Mouse (Mus musculus): Measurements from ENCODE around the gene Det1. TPM values are rescaled to one million over a fixed set of nuclear protein-coding genes. Genes with fewer than 3 reads are reported as not detected.

The Det1 gene
- polyA plus RNA-seq (2014; fragmentation: Nextera tagmentation; extraction: Ambion mirVana), result 12.3 and 14.9 TPM in 2 replicates

DNA sequence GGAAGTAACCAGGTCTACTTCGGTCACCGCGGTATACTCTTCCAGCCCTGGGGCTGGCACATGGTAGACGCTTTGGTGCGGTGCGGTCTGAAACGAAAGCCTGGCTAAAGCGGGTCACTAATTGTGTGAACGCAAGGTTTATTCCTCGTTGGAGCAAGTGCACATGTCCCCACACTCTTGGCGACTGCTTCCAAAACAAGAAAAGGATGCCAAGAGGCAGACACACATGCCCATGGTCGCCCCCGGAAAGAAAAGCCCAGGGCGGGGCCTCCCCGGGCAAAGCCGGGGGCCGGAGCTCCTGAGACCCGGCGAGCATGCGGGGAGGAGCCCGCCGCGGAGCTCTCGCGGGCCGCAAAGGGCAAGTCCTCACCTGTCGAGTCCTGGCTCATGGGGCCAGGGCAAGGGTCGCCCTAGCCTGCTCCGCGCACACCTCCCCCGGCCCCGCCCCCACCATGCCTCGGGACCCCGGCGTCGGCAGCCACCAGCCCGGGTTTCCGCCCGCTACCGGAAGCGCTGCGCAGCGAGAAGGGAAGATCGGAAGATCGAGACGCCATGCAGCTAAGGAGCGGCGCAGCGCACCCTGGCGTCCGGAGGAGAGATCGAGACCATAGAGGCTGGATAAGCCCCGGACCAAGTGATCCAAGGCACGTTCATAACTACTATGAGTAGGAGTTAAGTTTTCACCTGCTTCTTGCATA lies at the start of gene Det1:
TSS of gene Det1 (minus strand) at position 527 of the 698 bp plus-strand sequence.
- ATAC-seq (ENCODE audit: low FRiP score, low TSS enrichment), result peak; percentile 92
- peak; percentile 97 for DNase-seq
- no peaks in the 10 kb centered on the region for H3K27me3 ChIP-seq (ENCODE audit: control insufficient read depth, insufficient read depth, low read length)
- peak within 1 kb of the TSS; percentile 97 for H3K9ac ChIP-seq (replicated peaks; ENCODE audit: low read length)
- peaks cover 17% of the 10 kb centered on the region for H3K36me3 ChIP-seq (ENCODE audit: control insufficient read depth, insufficient read depth, low read length)
- peak within 1 kb of the TSS; percentile 85 for H3K27ac ChIP-seq (replicated peaks; ENCODE audit: low read depth, low read length)
- peak within 1 kb of the TSS; percentile 76 for H3K4me2 ChIP-seq (ENCODE audit: low read length)
- H3K4me1 ChIP-seq (ENCODE audit: control insufficient read depth, insufficient read depth, low read length), result peaks cover 11% of the 10 kb centered on the region
- H3K4me3 ChIP-seq (replicated peaks; ENCODE audit: low read depth, low read length), result peak within 1 kb of the TSS; percentile 96
- H3K9me3 ChIP-seq (ENCODE audit: control insufficient read depth, low read length), result no peaks in the 10 kb centered on the region
- under 1% methylated on average over 54 of the region's 54 CpGs for WGBS

DNA sequence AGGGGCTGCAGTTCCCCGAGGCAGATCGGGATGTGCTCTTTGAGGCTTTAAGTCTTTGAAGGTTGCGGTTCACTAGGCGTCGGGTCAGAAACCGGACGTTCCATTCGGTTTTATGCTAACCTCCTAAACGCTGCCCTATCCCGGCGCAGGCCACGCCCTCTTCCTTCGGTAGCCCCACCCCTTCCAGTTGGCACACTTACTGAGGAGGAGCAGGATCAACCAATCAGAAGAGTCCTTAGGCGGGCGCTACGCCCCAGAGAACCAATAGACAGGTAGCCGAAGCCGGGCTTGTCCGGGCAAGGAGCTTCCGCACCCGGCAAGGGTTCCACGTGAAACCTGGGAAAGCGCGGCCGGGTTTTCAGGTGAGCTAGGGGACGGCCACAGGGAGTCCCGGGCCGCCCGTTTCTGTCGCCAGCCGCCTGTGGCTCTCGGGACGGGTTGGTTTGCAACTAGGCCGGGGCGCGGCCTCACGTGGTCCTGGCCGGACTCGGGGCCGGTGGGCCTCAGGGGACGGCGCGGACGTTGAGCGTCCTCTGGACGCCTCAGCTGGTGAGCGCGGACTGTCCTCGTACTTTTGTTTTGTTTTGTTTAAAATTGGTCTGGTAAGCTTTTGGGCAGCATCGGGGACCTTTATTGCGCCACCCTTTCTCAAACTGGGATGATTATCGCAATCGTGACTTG lies 48.7 kb upstream of the Det1 start, which contains the start of gene Aen:
TSS of gene Aen (plus strand) at position 202 of the 681 bp plus-strand sequence.
- H3K4me2 ChIP-seq (ENCODE audit: low read length), result peak within 1 kb of the TSS; percentile 87
- WGBS, result under 1% methylated on average over 53 of the region's 53 CpGs
- H3K27me3 ChIP-seq (ENCODE audit: control insufficient read depth, insufficient read depth, low read length), result no peaks in the 10 kb centered on the region
- no peaks in the 10 kb centered on the region for H3K9me3 ChIP-seq (ENCODE audit: control insufficient read depth, low read length)
- H3K36me3 ChIP-seq (ENCODE audit: control insufficient read depth, insufficient read depth, low read length), result no peaks in the 10 kb centered on the region
- H3K9ac ChIP-seq (replicated peaks; ENCODE audit: low read length), result peak within 1 kb of the TSS; percentile 60
- peaks cover 8% of the 10 kb centered on the region for H3K4me1 ChIP-seq (ENCODE audit: control insufficient read depth, insufficient read depth, low read length)
- ATAC-seq (ENCODE audit: low FRiP score, low TSS enrichment), result peak; percentile 99
- H3K4me3 ChIP-seq (replicated peaks; ENCODE audit: low read depth, low read length), result peak within 1 kb of the TSS; percentile 83
- no peak within 1 kb of the TSS for H3K27ac ChIP-seq (replicated peaks; ENCODE audit: low read depth, low read length)
- DNase-seq, result peak; percentile 98

DNA sequence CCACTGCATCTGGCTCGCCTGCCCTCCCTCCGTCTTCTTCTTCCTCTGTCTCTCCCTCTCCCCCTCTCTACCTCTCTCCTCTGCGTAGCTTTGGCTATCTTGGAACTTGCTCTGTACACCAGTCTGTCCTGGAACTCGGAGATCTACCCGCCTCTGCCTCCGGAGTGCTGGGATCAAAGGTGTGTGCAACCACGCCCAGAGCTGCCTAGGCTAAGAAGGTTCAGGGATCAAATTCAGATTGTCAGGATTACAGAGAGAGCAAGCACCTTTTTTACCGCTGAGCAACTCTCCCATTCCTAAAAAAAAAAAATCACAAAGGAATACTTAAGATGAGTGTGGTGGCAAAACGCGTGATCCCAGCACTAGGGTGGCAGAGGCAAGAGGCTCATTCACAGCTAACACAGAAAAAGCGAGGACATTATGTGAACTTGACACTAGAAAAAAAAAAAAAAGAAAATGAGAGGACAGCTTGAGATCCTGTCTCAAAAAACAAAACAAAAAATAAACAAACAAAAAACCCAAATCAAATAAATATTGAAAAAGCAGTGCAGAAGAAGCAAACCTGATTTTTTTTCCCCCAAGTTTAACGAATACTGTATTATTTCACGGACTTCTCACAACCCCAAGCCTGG lies 48.1 kb upstream of the Det1 start:
- WGBS, result 52% methylated on average over 13 of the region's 13 CpGs
- H3K4me1 ChIP-seq (ENCODE audit: control insufficient read depth, insufficient read depth, low read length), result peaks cover 8% of the 10 kb centered on the region
- peak overlapping the region; percentile 87 for H3K4me2 ChIP-seq (ENCODE audit: low read length)
- no peaks in the 10 kb centered on the region for H3K27me3 ChIP-seq (ENCODE audit: control insufficient read depth, insufficient read depth, low read length)
- peak overlapping the region; percentile 60; the same call in 1 of the 2 replicates for H3K9ac ChIP-seq (replicated peaks; ENCODE audit: low read length)
- ATAC-seq (ENCODE audit: low FRiP score, low TSS enrichment) (no peak), DNase-seq (no peak)
- no peaks in the 10 kb centered on the region for H3K9me3 ChIP-seq (ENCODE audit: control insufficient read depth, low read length)
- H3K4me3 ChIP-seq (replicated peaks; ENCODE audit: low read depth, low read length), result peak overlapping the region; percentile 83
- H3K27ac ChIP-seq (replicated peaks; ENCODE audit: low read depth, low read length), result no peak overlapping the region
- H3K36me3 ChIP-seq (ENCODE audit: control insufficient read depth, insufficient read depth, low read length), result no peaks in the 10 kb centered on the region

DNA sequence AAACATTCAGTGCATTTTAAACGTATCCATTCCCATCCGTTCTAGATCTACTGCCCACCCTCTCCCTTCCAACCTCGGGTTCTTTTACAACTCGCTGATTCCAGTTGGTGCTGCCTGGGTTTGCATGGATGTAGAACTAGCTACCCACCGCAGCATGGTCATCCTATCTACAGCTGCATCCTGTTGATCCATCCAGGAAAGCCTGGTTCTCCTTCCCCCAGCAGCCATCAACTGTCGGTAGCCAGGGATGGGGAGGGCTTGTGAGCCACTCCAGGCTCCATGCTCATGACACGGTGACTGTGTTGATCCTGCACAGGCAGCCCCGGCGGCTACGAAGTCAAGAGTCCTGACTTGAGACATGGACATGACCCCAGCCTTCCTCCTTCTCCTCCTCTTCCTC lies 46.9 kb upstream of the Det1 start:
- H3K27me3 ChIP-seq (ENCODE audit: control insufficient read depth, insufficient read depth, low read length), result no peaks in the 10 kb centered on the region
- H3K4me2 ChIP-seq (ENCODE audit: low read length), result no peak overlapping the region
- H3K36me3 ChIP-seq (ENCODE audit: control insufficient read depth, insufficient read depth, low read length), result 0 out of 2 replicates have a peak, but pooled peaks cover under 1% of the 10 kb centered on the region
- no peaks in the 10 kb centered on the region for H3K9me3 ChIP-seq (ENCODE audit: control insufficient read depth, low read length)
- DNase-seq (no peak), ATAC-seq (ENCODE audit: low FRiP score, low TSS enrichment) (no peak)
- 92% methylated on average over 10 of the region's 10 CpGs for WGBS
- no peak overlapping the region for H3K9ac ChIP-seq (replicated peaks; ENCODE audit: low read length)
- peaks cover 8% of the 10 kb centered on the region for H3K4me1 ChIP-seq (ENCODE audit: control insufficient read depth, insufficient read depth, low read length)
- no peak overlapping the region for H3K27ac ChIP-seq (replicated peaks; ENCODE audit: low read depth, low read length)
- H3K4me3 ChIP-seq (replicated peaks; ENCODE audit: low read depth, low read length), result no peak overlapping the region

DNA sequence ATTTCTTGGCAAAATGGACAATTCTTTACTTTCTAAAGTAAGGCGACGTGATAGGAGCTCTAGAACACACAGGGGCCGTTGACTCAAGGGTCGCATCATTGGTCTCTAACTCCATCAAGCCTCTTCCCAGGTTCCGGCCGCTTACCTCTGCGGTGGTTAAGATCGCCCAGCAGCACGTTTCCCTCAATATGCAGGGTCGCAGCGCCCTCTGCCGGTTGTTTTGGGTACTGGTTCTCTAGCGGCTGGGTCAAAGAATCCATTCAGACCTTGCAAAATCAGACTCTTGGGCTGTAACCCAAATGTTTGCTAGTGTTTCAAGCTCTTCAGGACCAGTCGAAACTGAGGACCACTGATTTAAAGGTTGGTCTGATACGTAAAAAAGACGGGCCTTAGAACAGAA lies 43.6 kb upstream of the Det1 start:
- Histone ChIP-seq H3K4me1 (ENCODE audit: control insufficient read depth, insufficient read depth, low read length) (peaks cover 26% of the 10 kb centered on the region), H3K9ac (replicated peaks; ENCODE audit: low read length) (no peak overlapping the region), H3K9me3 (ENCODE audit: control insufficient read depth, low read length) (no peaks in the 10 kb centered on the region), H3K27me3 (ENCODE audit: control insufficient read depth, insufficient read depth, low read length) (no peaks in the 10 kb centered on the region; the same call in 1 of the 2 replicates), H3K4me2 (ENCODE audit: low read length) (no peak overlapping the region), H3K4me3 (replicated peaks; ENCODE audit: low read depth, low read length) (no peak overlapping the region), H3K27ac (replicated peaks; ENCODE audit: low read depth, low read length) (no peak overlapping the region), H3K36me3 (ENCODE audit: control insufficient read depth, insufficient read depth, low read length) (0 out of 2 replicates have a peak, but pooled peaks cover 10% of the 10 kb centered on the region)
- WGBS, result 2% methylated on average over 16 of the region's 16 CpGs
- DNase-seq (peak; percentile 94), ATAC-seq (ENCODE audit: low FRiP score, low TSS enrichment) (0 out of 2 replicates have a peak, but pooled peaks have one; percentile 31)

DNA sequence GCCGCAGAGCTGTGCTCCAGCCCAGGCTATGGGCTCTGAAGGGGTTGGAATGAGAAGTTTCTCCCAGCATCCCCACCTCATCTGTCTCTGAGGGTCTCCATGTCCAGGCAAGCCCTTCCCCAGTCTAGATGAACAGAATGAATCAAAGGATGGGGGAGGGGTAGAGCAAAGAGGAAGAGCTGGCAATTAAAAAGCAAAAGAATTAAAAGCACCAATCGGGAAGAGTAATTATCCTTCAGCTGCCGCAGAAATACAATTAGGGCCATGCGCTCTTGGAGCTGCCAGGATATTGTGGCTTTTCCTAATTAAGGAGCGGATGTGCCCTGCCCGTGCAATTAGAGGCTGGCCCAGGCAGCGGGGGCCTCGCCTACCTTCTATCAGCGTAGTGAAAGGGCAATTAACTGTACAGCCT lies 40.4 kb upstream of the Det1 start:
- ATAC-seq (ENCODE audit: low FRiP score, low TSS enrichment), result no peak
- peaks cover 39% of the 10 kb centered on the region for H3K4me1 ChIP-seq (ENCODE audit: control insufficient read depth, insufficient read depth, low read length)
- 41% methylated on average over 9 of the region's 9 CpGs for WGBS

DNA sequence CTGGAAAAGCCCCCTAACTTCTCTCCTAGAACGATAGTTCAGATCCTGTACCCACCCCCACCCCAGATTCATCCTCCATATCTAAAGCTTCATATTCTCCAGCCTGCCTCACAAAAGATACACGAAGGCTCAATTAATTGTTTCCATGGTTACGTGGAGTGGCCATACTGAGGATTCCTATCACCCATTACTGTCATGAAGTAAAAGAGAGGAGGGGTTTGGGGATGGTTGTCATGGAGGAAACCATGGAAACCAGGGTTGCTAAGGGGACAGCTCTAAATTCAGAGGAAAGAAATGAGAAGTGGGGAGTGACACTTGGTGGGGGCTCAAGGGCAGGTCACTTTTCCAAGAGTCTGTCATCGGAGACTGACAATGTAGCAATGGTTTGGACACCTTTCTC lies 39.4 kb upstream of the Det1 start:
- 0 out of 2 replicates have a peak, but pooled peaks cover 10% of the 10 kb centered on the region for H3K36me3 ChIP-seq (ENCODE audit: control insufficient read depth, insufficient read depth, low read length)
- peak overlapping the region; percentile 7 for H3K4me3 ChIP-seq (replicated peaks; ENCODE audit: low read depth, low read length)
- H3K27ac ChIP-seq (replicated peaks; ENCODE audit: low read depth, low read length), result peak overlapping the region; percentile 50
- H3K9ac ChIP-seq (replicated peaks; ENCODE audit: low read length), result no peak overlapping the region
- H3K9me3 ChIP-seq (ENCODE audit: control insufficient read depth, low read length), result no peaks in the 10 kb centered on the region
- ATAC-seq (ENCODE audit: low FRiP score, low TSS enrichment) (no peak), DNase-seq (peak; percentile 71)
- WGBS, result 7% methylated on average over 4 of the region's 4 CpGs
- peak overlapping the region; percentile 68 for H3K4me2 ChIP-seq (ENCODE audit: low read length)
- peaks cover 39% of the 10 kb centered on the region for H3K4me1 ChIP-seq (ENCODE audit: control insufficient read depth, insufficient read depth, low read length)
- no peaks in the 10 kb centered on the region; the same call in 1 of the 2 replicates for H3K27me3 ChIP-seq (ENCODE audit: control insufficient read depth, insufficient read depth, low read length)

More for the DNA sequence above, 40.4 kb upstream of the Det1 start:
- Histone ChIP-seq H3K4me2 (ENCODE audit: low read length) (peak overlapping the region; percentile 68), H3K36me3 (ENCODE audit: control insufficient read depth, insufficient read depth, low read length) (0 out of 2 replicates have a peak, but pooled peaks cover 10% of the 10 kb centered on the region), H3K27me3 (ENCODE audit: control insufficient read depth, insufficient read depth, low read length) (no peaks in the 10 kb centered on the region; the same call in 1 of the 2 replicates), H3K27ac (replicated peaks; ENCODE audit: low read depth, low read length) (peak overlapping the region; percentile 50), H3K4me3 (replicated peaks; ENCODE audit: low read depth, low read length) (peak overlapping the region; percentile 7), H3K9me3 (ENCODE audit: control insufficient read depth, low read length) (no peaks in the 10 kb centered on the region), H3K9ac (replicated peaks; ENCODE audit: low read length) (peak overlapping the region; percentile 34; the same call in 1 of the 2 replicates)
- peak; percentile 68 for DNase-seq

DNA sequence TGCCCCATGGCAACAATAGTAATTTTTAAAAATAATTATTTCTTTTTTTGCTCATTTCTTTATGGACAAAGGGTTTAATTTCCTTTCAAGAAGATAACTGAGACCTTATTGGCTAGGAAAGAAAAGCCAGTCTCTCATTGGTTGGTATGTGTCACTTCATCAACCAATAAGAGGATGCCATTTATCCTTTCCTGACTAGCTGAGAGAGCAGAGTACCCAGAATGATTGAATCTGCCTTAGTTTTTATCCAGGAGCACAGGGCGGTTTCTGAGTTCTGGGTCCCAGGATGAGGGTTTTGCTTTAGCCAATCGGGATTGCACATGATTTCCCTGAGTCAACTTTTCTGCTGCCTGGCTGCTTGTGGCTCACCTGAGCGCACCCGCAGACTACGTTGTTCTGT lies 38.3 kb upstream of the Det1 start:
- Histone ChIP-seq H3K9me3 (ENCODE audit: control insufficient read depth, low read length) (no peaks in the 10 kb centered on the region), H3K27ac (replicated peaks; ENCODE audit: low read depth, low read length) (peak overlapping the region; percentile 90), H3K4me3 (replicated peaks; ENCODE audit: low read depth, low read length) (peak overlapping the region; percentile 71), H3K4me1 (ENCODE audit: control insufficient read depth, insufficient read depth, low read length) (peaks cover 46% of the 10 kb centered on the region), H3K4me2 (ENCODE audit: low read length) (peak overlapping the region; percentile 68), H3K9ac (replicated peaks; ENCODE audit: low read length) (peak overlapping the region; percentile 25; the same call in 1 of the 2 replicates), H3K36me3 (ENCODE audit: control insufficient read depth, insufficient read depth, low read length) (0 out of 2 replicates have a peak, but pooled peaks cover 10% of the 10 kb centered on the region), H3K27me3 (ENCODE audit: control insufficient read depth, insufficient read depth, low read length) (no peaks in the 10 kb centered on the region; the same call in 1 of the 2 replicates)
- DNase-seq, result peak; percentile 70
- WGBS, result 78% methylated on average over 5 of the region's 5 CpGs
- ATAC-seq (ENCODE audit: low FRiP score, low TSS enrichment), result no peak
